ENCODE assay signal across 8 mouse cellular contexts in the genomic region with DNA sequence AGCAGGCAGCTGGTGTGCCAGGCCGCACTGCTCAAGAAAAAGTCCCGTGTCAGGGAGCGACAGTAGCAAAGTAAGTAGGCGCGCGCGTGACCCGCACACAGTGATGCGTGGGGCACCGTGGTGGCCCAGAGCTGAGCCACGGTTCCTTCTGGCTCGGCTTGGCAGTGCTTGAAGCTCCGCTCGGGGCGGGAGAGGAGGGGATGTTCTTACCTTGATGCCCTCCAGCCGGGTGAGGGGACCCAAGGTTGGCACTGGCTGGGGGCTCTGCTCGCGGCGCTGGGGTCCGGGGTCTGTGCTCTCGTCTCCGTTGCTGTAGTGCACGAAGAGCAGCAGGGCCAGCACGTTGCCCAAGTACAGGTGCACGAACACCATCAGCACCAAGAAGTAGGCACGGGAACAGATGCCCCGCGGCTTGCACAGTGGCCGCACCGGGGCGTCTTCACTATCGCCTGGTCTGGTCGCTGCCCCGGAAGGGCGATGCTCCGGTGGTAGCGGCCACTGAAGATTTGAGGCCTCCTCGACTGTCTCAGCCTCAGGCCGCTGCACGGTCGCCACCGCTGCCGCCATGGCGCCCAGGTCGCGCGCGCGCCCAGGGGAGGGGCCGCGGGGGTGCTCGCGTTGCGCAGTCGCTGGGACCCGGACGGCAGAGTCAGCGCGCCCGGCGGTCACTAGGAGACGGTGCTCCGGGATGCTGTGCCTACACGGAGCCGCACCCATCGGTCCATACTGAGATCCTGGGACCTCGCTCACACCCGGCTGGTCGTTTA. TPM values are rescaled to one million over a fixed set of nuclear protein-coding genes. Genes with fewer than 3 reads are reported as not detected.
A peak's percentile ranks its signal among the peaks of the same experiment; 100 is the strongest.
DNase-seq lines count a peak whose midpoint lies in the region; ATAC-seq and TF ChIP-seq lines count a peak whose summit lies in the region.

Gene P4htm (minus strand): TSS at position 670 of the 767 bp plus-strand sequence.

- peak; percentile 90 for ATAC-seq in forebrain, embryonic 14.5 days
- ATAC-seq in lung, embryonic 16.5 days (ENCODE audit: low read depth), result peak; percentile 88

- H3K9me3 ChIP-seq in E14TG2a.4 (ENCODE audit: low read length), result no peaks in the 10 kb centered on the region
- H3K9me3 ChIP-seq in forebrain, embryonic 14.5 days (replicated peaks; ENCODE audit: control insufficient read depth, low read length), result no peaks in the 10 kb centered on the region
- no peaks in the 10 kb centered on the region for H3K9me3 ChIP-seq in lung, embryonic 16.5 days (ENCODE audit: control insufficient read depth, low read length)

- H3K9ac ChIP-seq in forebrain, embryonic 14.5 days (ENCODE audit: low read length), result peak within 1 kb of the TSS; percentile 81
- peak within 1 kb of the TSS; percentile 80 for H3K9ac ChIP-seq in lung, embryonic 16.5 days (ENCODE audit: low read length)

- DNase-seq in forebrain, embryonic 14.5 days (ENCODE audit: low spot score), result peak; percentile 76
- peak; percentile 78 to 79 for DNase-seq in heart, postnatal 14 days
- DNase-seq in layer of hippocampus, adult 8-10 months (ENCODE audit: low spot score in 2 of 2), result peak; percentile 67 to 78
- peak; percentile 23 to 48 for DNase-seq in thymus, postnatal 10 days (ENCODE audit: low spot score in 2 of 2)

- peak; percentile 78 for TF ChIP-seq POLR2A in olfactory bulb, adult 2 months (IDR thresholded peaks at IDR 0.05; ENCODE audit: insufficient read depth, low read depth, low read length)

- no peak for TF ChIP-seq CTCF in E14TG2a.4 (conservative IDR thresholded peaks at IDR 0.05; ENCODE audit: low read length)
- TF ChIP-seq CTCF in olfactory bulb, adult 2 months (IDR thresholded peaks at IDR 0.05; ENCODE audit: insufficient read depth, low read depth, low read length), result no peak

- H3K4me3 ChIP-seq in E14TG2a.4 (replicated peaks; ENCODE audit: low read length), result peak within 1 kb of the TSS; percentile 86
- peak within 1 kb of the TSS; percentile 90 for H3K4me3 ChIP-seq in brown adipose tissue, adult 24 weeks (ENCODE audit: insufficient read depth, low read depth, low read length)
- H3K4me3 ChIP-seq in forebrain, embryonic 14.5 days (ENCODE audit: low read depth, low read length), result peak within 1 kb of the TSS; percentile 73
- peak within 1 kb of the TSS; percentile 85 for H3K4me3 ChIP-seq in lung, embryonic 16.5 days (ENCODE audit: low read length)
- peak within 1 kb of the TSS; percentile 65 for H3K4me3 ChIP-seq in olfactory bulb, adult 2 months (ENCODE audit: insufficient read depth, low read depth, low read length)

- H3K27me3 ChIP-seq in E14TG2a.4 (ENCODE audit: insufficient read depth, low read length), result peaks cover 18% of the 10 kb centered on the region
- no peaks in the 10 kb centered on the region for H3K27me3 ChIP-seq in forebrain, embryonic 14.5 days (replicated peaks; ENCODE audit: control insufficient read depth, insufficient read depth, low read length)
- H3K27me3 ChIP-seq in lung, embryonic 16.5 days (ENCODE audit: control insufficient read depth, insufficient read depth, low read depth, low read length), result no peaks in the 10 kb centered on the region

- H3K36me3 ChIP-seq in E14TG2a.4 (ENCODE audit: insufficient read depth, low read length), result peaks cover 29% of the 10 kb centered on the region
- H3K36me3 ChIP-seq in forebrain, embryonic 14.5 days (ENCODE audit: control insufficient read depth, insufficient read depth, low read length), result 0 out of 2 replicates have a peak, but pooled peaks cover 3% of the 10 kb centered on the region
- no peaks in the 10 kb centered on the region for H3K36me3 ChIP-seq in lung, embryonic 16.5 days (ENCODE audit: control insufficient read depth, insufficient read depth, low read length)

- peaks cover 39% of the 10 kb centered on the region for H3K4me1 ChIP-seq in E14TG2a.4 (replicated peaks; ENCODE audit: low read depth, low read length)
- no peaks in the 10 kb centered on the region for H3K4me1 ChIP-seq in brown adipose tissue, adult 24 weeks (ENCODE audit: control insufficient read depth, insufficient read depth, insufficient read length, low read length)
- H3K4me1 ChIP-seq in forebrain, embryonic 14.5 days (ENCODE audit: control insufficient read depth, insufficient read depth, low read length), result no peaks in the 10 kb centered on the region
- peaks cover 11% of the 10 kb centered on the region for H3K4me1 ChIP-seq in lung, embryonic 16.5 days (replicated peaks; ENCODE audit: control insufficient read depth, insufficient read depth, low read length)
- H3K4me1 ChIP-seq in olfactory bulb, adult 2 months (ENCODE audit: control insufficient read depth, insufficient read depth, low read length), result 0 out of 2 replicates have a peak, but pooled peaks cover 2% of the 10 kb centered on the region

- no peak within 1 kb of the TSS for H3K27ac ChIP-seq in brown adipose tissue, adult 24 weeks (replicated peaks; ENCODE audit: low read depth, low read length)
- H3K27ac ChIP-seq in forebrain, embryonic 14.5 days (ENCODE audit: low read depth, low read length), result peak within 1 kb of the TSS; percentile 71; the same call in 1 of the 2 replicates
- no peak within 1 kb of the TSS for H3K27ac ChIP-seq in lung, embryonic 16.5 days (ENCODE audit: low read length)
- H3K27ac ChIP-seq in olfactory bulb, adult 2 months (ENCODE audit: insufficient read depth, low read depth, low read length), result peak within 1 kb of the TSS; percentile 76

- under 1% methylated on average over 57 of the region's 69 CpGs for WGBS in forebrain, embryonic 14.5 days
- 1% methylated on average over 59 of the region's 69 CpGs for WGBS in lung, embryonic 16.5 days
- WGBS in olfactory bulb, adult 2 months, result under 1% methylated on average over 69 of the region's 69 CpGs

- intact Hi-C loops in heart, postnatal 14 days (cut with DNase I), result loop anchor here (5.0 kb wide), 1 partner anchor 50 kb away; the partner anchor contains the start of gene Arih2

- peak within 1 kb of the TSS; percentile 91 for H3K4me2 ChIP-seq in forebrain, embryonic 14.5 days (ENCODE audit: low read length)
- peak within 1 kb of the TSS; percentile 92 for H3K4me2 ChIP-seq in lung, embryonic 16.5 days (ENCODE audit: low read depth, low read length)

RNA-seq across cellular contexts. Expression of gene P4htm, which starts in this region (rescaled TPM):
- polyA plus RNA-seq in brown adipose tissue, adult 24 weeks (2012; ENCODE audit: insufficient read depth, insufficient read length, missing spikeins), result 0.83 and 1.3 TPM in 2 replicates
- 14.5 and 18.1 TPM in 2 replicates for polyA plus RNA-seq in forebrain, embryonic 14.5 days (2014; fragmentation: Nextera tagmentation; extraction: Ambion mirVana)
- 10 to 100 TPM; 14.3 to 16.6 TPM for total RNA-seq in heart, postnatal 14 days (2021)
- total RNA-seq in layer of hippocampus, adult 8-10 months (2022), result 10 to 100 TPM; 92.9 to 99.1 (median 97.8) TPM
- 8.0 and 8.3 TPM in 2 replicates for polyA plus RNA-seq in lung, embryonic 16.5 days (2015; fragmentation: Nextera tagmentation; extraction: Ambion mirVana)
- not detected in 2 replicates for polyA plus RNA-seq in olfactory bulb, adult 2 months (2012; ENCODE audit: insufficient read depth, insufficient read length, low replicate concordance, missing spikeins)

Comparison
In these comparisons a context has a peak if more than half of its experiments do, and no peak if none do; other contexts are left out.
1. RNA of gene P4htm (total RNA-seq): 92.9 to 99.1 TPM in layer of hippocampus, adult 8-10 months; 14.3 to 16.6 TPM in heart, postnatal 14 days; every median in the first group is over 4 times any median in the second.
2. H3K27ac ChIP-seq: peak in forebrain, embryonic 14.5 days (single experiment) and olfactory bulb, adult 2 months (single experiment); none in brown adipose tissue, adult 24 weeks (single experiment) and lung, embryonic 16.5 days (single experiment).
3. Peak in every context shown above with its lines, with median percentiles within 50 percentile points of each other: H3K4me3 ChIP-seq and DNase-seq.